Mouse (Mus musculus) liver, adult (tissue): Measurements from ENCODE around the gene Entpd4b.
"Not testable (repeated sequence)": the region's sequence is repeated elsewhere in the genome, so short reads cannot be mapped to it uniquely, and the experiment has no call there.

Experiments
- GATA4 ChIP-seq: IDR thresholded peaks from 2 replicates; pipeline ENCODE4 v1.6.1; 2014; ENCODE audit warnings: mild to moderate bottlenecking, low read length; ENCODE audit not compliant: insufficient replicate concordance

Gene Entpd4b

DNA sequence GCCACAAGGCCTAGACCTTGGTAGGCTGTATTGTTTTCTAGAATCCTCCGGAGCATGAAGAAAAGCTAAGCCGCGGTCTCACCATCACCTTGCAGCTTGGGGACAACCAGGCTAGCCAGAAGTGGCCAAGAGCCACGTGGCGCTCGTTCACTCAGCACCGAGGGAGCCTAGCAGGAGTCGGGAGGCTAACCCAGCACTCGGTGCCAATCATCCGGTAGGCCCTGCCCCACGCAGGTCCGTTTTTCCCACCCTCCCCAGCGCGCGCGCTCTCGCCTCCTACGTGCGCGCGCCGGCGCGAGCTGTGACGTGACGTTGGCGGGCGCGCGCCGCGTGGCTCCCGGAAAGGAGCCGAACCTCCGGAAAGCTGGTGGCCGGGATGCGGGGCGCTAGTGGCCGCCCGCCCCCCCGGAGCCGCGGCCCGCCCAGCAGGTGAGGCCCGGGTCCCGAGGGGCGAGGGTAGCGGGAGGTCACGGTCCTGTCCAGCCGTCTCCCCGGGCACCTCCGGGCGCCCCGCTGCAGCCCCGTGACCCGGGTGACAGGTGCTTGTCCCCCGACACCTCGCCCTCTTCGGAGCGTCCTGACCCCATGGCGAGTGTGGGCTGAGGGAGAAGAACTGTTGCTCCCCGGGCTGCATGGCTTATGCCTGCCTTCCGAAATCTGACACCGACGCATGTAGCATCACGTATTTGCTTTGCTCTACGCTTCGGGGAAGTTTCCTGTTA, at the start of gene Entpd4b:
Gene Entpd4b (plus strand): TSS at position 315 of the 722 bp plus-strand sequence.
- not testable (repeated sequence) for TF ChIP-seq GATA4

DNA sequence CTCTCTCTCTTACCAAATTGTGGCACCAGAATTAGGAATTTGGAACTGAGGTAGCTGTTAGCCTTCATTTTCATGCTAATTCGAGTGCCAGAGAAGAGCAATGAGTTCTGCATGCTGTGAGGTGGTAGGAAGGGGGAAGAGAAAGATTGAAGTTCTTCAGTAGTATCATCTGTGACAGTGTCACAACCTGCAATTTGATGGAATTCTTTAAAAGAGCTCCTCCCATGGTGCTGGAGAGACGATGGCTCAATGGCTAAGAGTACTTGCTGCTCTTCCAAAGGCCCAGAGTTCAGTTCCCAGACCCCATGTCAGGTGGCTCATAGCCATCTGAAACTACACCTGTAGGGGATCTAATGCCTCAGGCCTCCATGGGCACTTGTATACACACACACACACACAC, 42.8 kb upstream of the Entpd4b start, which contains the start of gene Gm27179:
Gene Gm27179 (minus strand): TSS at position 101 of the 400 bp plus-strand sequence.
- TF ChIP-seq GATA4, result not testable (repeated sequence)
